Mouse (Mus musculus): ENCODE results near the gene Exoc6b. TPM values are rescaled to one million over a fixed set of nuclear protein-coding genes. Genes with fewer than 3 reads are reported as not detected.
"Not testable (repeated sequence)": the region's sequence is repeated elsewhere in the genome, so short reads cannot be mapped to it uniquely, and the experiment has no call there.

The Exoc6b gene
- polyA plus RNA-seq (2015; fragmentation: Nextera tagmentation; extraction: Ambion mirVana) = 16.9 and 17.5 TPM in 2 replicates

- Histone ChIP-seq H3K27ac (replicated peaks) (peak within 1 kb of the TSS; percentile 79), H3K4me2 (peak within 1 kb of the TSS; percentile 96), H3K4me3 (peak within 1 kb of the TSS; percentile 97), H3K4me1 (peaks cover 14% of the 10 kb centered on the region), H3K27me3 (replicated peaks) (no peaks in the 10 kb centered on the region), H3K9me3 (no peaks in the 10 kb centered on the region), H3K9ac (peak within 1 kb of the TSS; percentile 95), H3K36me3 (no peaks in the 10 kb centered on the region)
- peak; percentile 86 for ATAC-seq (ENCODE audit: extremely low read depth, insufficient number of reproducible peaks, low FRiP score, low TSS enrichment)
- under 1% methylated on average over 61 of the region's 63 CpGs for WGBS
Observed at GRCm38 (mm10) chr6:85069023-85069985, at the start of gene Exoc6b. Exoc6b (minus strand) TSS chr6:85069513.

GRCm38 (mm10) chr6:85117545-85118511 is 48.5 kb upstream of the Exoc6b start:
- WGBS = 31% methylated on average over 11 of the region's 11 CpGs
- H3K9me3 ChIP-seq, H3K4me2 ChIP-seq: not testable (repeated sequence)

GRCm38 (mm10) chr6:85105033-85105615 is 35.8 kb upstream of the Exoc6b start:
- Histone ChIP-seq H3K9ac (no peak overlapping the region), H3K27ac (replicated peaks) (no peak overlapping the region), H3K4me2 (no peak overlapping the region), H3K9me3 (0 out of 2 replicates have a peak, but pooled peaks cover 3% of the 10 kb centered on the region), H3K4me3 (no peak overlapping the region), H3K27me3 (replicated peaks) (no peaks in the 10 kb centered on the region), H3K36me3 (no peaks in the 10 kb centered on the region), H3K4me1 (no peaks in the 10 kb centered on the region)
- WGBS = 79% methylated on average over 10 of the region's 10 CpGs
- ATAC-seq (ENCODE audit: extremely low read depth, insufficient number of reproducible peaks, low FRiP score, low TSS enrichment) = no peak

More at GRCm38 (mm10) chr6:85117545-85118511, 48.5 kb upstream of the Exoc6b start:
- H3K9ac ChIP-seq; H3K36me3 ChIP-seq; H3K4me1 ChIP-seq; H3K27me3 ChIP-seq (replicated peaks); ATAC-seq (ENCODE audit: extremely low read depth, insufficient number of reproducible peaks, low FRiP score, low TSS enrichment); H3K27ac ChIP-seq (replicated peaks); H3K4me3 ChIP-seq: not testable (repeated sequence)

- H3K9ac ChIP-seq = no peak overlapping the region
- ATAC-seq (ENCODE audit: extremely low read depth, insufficient number of reproducible peaks, low FRiP score, low TSS enrichment) = no peak
- H3K4me2 ChIP-seq = no peak overlapping the region
- H3K4me1 ChIP-seq = peaks cover 4% of the 10 kb centered on the region; the same call in 1 of the 2 replicates
- H3K9me3 ChIP-seq = no peaks in the 10 kb centered on the region
- H3K36me3 ChIP-seq = no peaks in the 10 kb centered on the region
- no peak overlapping the region for H3K4me3 ChIP-seq
- H3K27me3 ChIP-seq (replicated peaks) = no peaks in the 10 kb centered on the region
- no peak overlapping the region for H3K27ac ChIP-seq (replicated peaks)
- WGBS = 78% methylated on average over 3 of the region's 3 CpGs
Observed at GRCm38 (mm10) chr6:85103321-85103720, 34.0 kb upstream of the Exoc6b start.

GRCm38 (mm10) chr6:85096441-85096840 is 27.1 kb upstream of the Exoc6b start:
- Histone ChIP-seq H3K27ac (replicated peaks) (no peak overlapping the region), H3K4me2 (no peak overlapping the region), H3K9ac (no peak overlapping the region), H3K36me3 (no peaks in the 10 kb centered on the region), H3K4me1 (peaks cover 4% of the 10 kb centered on the region; the same call in 1 of the 2 replicates), H3K9me3 (no peaks in the 10 kb centered on the region), H3K4me3 (no peak overlapping the region), H3K27me3 (replicated peaks) (no peaks in the 10 kb centered on the region)
- WGBS = 62% methylated on average over 2 of the region's 2 CpGs
- no peak for ATAC-seq (ENCODE audit: extremely low read depth, insufficient number of reproducible peaks, low FRiP score, low TSS enrichment)

- H3K4me1 ChIP-seq = peaks cover 18% of the 10 kb centered on the region
- no peak for ATAC-seq (ENCODE audit: extremely low read depth, insufficient number of reproducible peaks, low FRiP score, low TSS enrichment)
- no peaks in the 10 kb centered on the region for H3K9me3 ChIP-seq
- no peak overlapping the region for H3K27ac ChIP-seq (replicated peaks)
- no peak overlapping the region for H3K4me2 ChIP-seq
- H3K9ac ChIP-seq = no peak overlapping the region
- H3K4me3 ChIP-seq = no peak overlapping the region
- no peaks in the 10 kb centered on the region for H3K36me3 ChIP-seq
- WGBS = 63% methylated on average over 4 of the region's 4 CpGs
- no peaks in the 10 kb centered on the region for H3K27me3 ChIP-seq (replicated peaks)
Observed at GRCm38 (mm10) chr6:85087425-85087824, 18.1 kb upstream of the Exoc6b start.

- Histone ChIP-seq H3K27ac (replicated peaks) (no peak overlapping the region), H3K4me2 (no peak overlapping the region), H3K9me3 (no peaks in the 10 kb centered on the region), H3K4me1 (peaks cover 18% of the 10 kb centered on the region), H3K27me3 (replicated peaks) (no peaks in the 10 kb centered on the region), H3K9ac (no peak overlapping the region), H3K36me3 (no peaks in the 10 kb centered on the region), H3K4me3 (no peak overlapping the region)
- no peak for ATAC-seq (ENCODE audit: extremely low read depth, insufficient number of reproducible peaks, low FRiP score, low TSS enrichment)
- 42% methylated on average over 3 of the region's 3 CpGs for WGBS
Observed at GRCm38 (mm10) chr6:85086645-85087044, 17.3 kb upstream of the Exoc6b start.

- not testable (repeated sequence) for ATAC-seq (ENCODE audit: extremely low read depth, insufficient number of reproducible peaks, low FRiP score, low TSS enrichment); H3K9ac ChIP-seq; H3K36me3 ChIP-seq; H3K27ac ChIP-seq (replicated peaks); H3K9me3 ChIP-seq; H3K4me3 ChIP-seq; H3K4me2 ChIP-seq; H3K27me3 ChIP-seq (replicated peaks); H3K4me1 ChIP-seq
- 78% methylated on average over 29 of the region's 29 CpGs for WGBS
Observed at GRCm38 (mm10) chr6:85076179-85076720, 6.9 kb upstream of the Exoc6b start.

GRCm38 (mm10) chr6:85074996-85075395 is 5.7 kb upstream of the Exoc6b start:
- 23% methylated on average over 2 of the region's 2 CpGs for WGBS
- ATAC-seq (ENCODE audit: extremely low read depth, insufficient number of reproducible peaks, low FRiP score, low TSS enrichment) = no peak
- Histone ChIP-seq H3K9ac (no peak overlapping the region), H3K4me2 (no peak overlapping the region), H3K9me3 (no peaks in the 10 kb centered on the region), H3K4me3 (no peak overlapping the region), H3K27me3 (replicated peaks) (0 out of 2 replicates have a peak, but pooled peaks cover 3% of the 10 kb centered on the region), H3K4me1 (no peaks in the 10 kb centered on the region), H3K27ac (replicated peaks) (no peak overlapping the region), H3K36me3 (no peaks in the 10 kb centered on the region)

- H3K4me3 ChIP-seq = peak overlapping the region; percentile 97
- peak overlapping the region; percentile 96 for H3K4me2 ChIP-seq
- H3K9ac ChIP-seq = peak overlapping the region; percentile 95
- no peak for ATAC-seq (ENCODE audit: extremely low read depth, insufficient number of reproducible peaks, low FRiP score, low TSS enrichment)
- no peaks in the 10 kb centered on the region for H3K27me3 ChIP-seq (replicated peaks)
- H3K27ac ChIP-seq (replicated peaks) = peak overlapping the region; percentile 79
- H3K4me1 ChIP-seq = peaks cover 14% of the 10 kb centered on the region
- WGBS = 6% methylated on average over 17 of the region's 17 CpGs
- H3K9me3 ChIP-seq = no peaks in the 10 kb centered on the region
- no peaks in the 10 kb centered on the region for H3K36me3 ChIP-seq
Observed at GRCm38 (mm10) chr6:85068322-85069022, 841 bp downstream of the Exoc6b start.
